Mouse (Mus musculus): ENCODE measurements around the gene Ank3.

Gene Ank3

GRCm38 (mm10) chr10:69962976-69963375, 564.4 kb downstream of the Ank3 start:
- no peak for DNase-seq (ENCODE audit: low read depth, low spot score)

GRCm38 (mm10) chr10:69964611-69965010, 566.0 kb downstream of the Ank3 start:
- DNase-seq (ENCODE audit: low read depth, low spot score) = no peak

- DNase-seq (ENCODE audit: low read depth, low spot score) = no peak
Observed at GRCm38 (mm10) chr10:69965085-69965484, 566.5 kb downstream of the Ank3 start.

- DNase-seq (ENCODE audit: low read depth, low spot score) = no peak
Observed at GRCm38 (mm10) chr10:69967994-69968393, 569.4 kb downstream of the Ank3 start.

GRCm38 (mm10) chr10:69979636-69980035, 581.1 kb downstream of the Ank3 start:
- DNase-seq (ENCODE audit: low read depth, low spot score) = no peak

- peak; percentile 38 for DNase-seq (ENCODE audit: low read depth, low spot score)
Observed at GRCm38 (mm10) chr10:69981386-69982097, 583.0 kb downstream of the Ank3 start.

- no peak for DNase-seq (ENCODE audit: low read depth, low spot score)
Observed at GRCm38 (mm10) chr10:69982701-69983100, 584.1 kb downstream of the Ank3 start.

- DNase-seq (ENCODE audit: low read depth, low spot score) = no peak
Observed at GRCm38 (mm10) chr10:69987496-69987895, 588.9 kb downstream of the Ank3 start.

- no peak for DNase-seq (ENCODE audit: low read depth, low spot score)
Observed at GRCm38 (mm10) chr10:69997082-69997481, 598.5 kb downstream of the Ank3 start.

- DNase-seq (ENCODE audit: low read depth, low spot score) = no peak
Observed at GRCm38 (mm10) chr10:70004058-70004457, 605.5 kb downstream of the Ank3 start.

GRCm38 (mm10) chr10:70004831-70005230, 606.3 kb downstream of the Ank3 start:
- DNase-seq (ENCODE audit: low read depth, low spot score) = no peak

- no peak for DNase-seq (ENCODE audit: low read depth, low spot score)
Observed at GRCm38 (mm10) chr10:70006380-70006779, 607.8 kb downstream of the Ank3 start.

GRCm38 (mm10) chr10:70011738-70012137, 613.2 kb downstream of the Ank3 start:
- no peak for DNase-seq (ENCODE audit: low read depth, low spot score)

- DNase-seq (ENCODE audit: low read depth, low spot score) = peak; percentile 29
Observed at GRCm38 (mm10) chr10:70013931-70014330, 615.4 kb downstream of the Ank3 start.

GRCm38 (mm10) chr10:70015201-70015600, 616.6 kb downstream of the Ank3 start:
- DNase-seq (ENCODE audit: low read depth, low spot score) = no peak

GRCm38 (mm10) chr10:70018691-70019090, 620.1 kb downstream of the Ank3 start:
- DNase-seq (ENCODE audit: low read depth, low spot score) = no peak

GRCm38 (mm10) chr10:70021667-70022066, 623.1 kb downstream of the Ank3 start:
- peak; percentile 33 for DNase-seq (ENCODE audit: low read depth, low spot score)

GRCm38 (mm10) chr10:70022596-70022995, 624.0 kb downstream of the Ank3 start:
- no peak for DNase-seq (ENCODE audit: low read depth, low spot score)

- no peak for DNase-seq (ENCODE audit: low read depth, low spot score)
Observed at GRCm38 (mm10) chr10:70023861-70024260, 625.3 kb downstream of the Ank3 start.

GRCm38 (mm10) chr10:70031942-70032341, 633.4 kb downstream of the Ank3 start:
- no peak for DNase-seq (ENCODE audit: low read depth, low spot score)

- DNase-seq (ENCODE audit: low read depth, low spot score) = no peak
Observed at GRCm38 (mm10) chr10:70032982-70033381, 634.4 kb downstream of the Ank3 start.

GRCm38 (mm10) chr10:70033856-70034255, 635.3 kb downstream of the Ank3 start:
- DNase-seq (ENCODE audit: low read depth, low spot score) = no peak

GRCm38 (mm10) chr10:70039871-70040291, 641.3 kb downstream of the Ank3 start:
- no peak for DNase-seq (ENCODE audit: low read depth, low spot score)

GRCm38 (mm10) chr10:70041562-70041961, 643.0 kb downstream of the Ank3 start:
- no peak for DNase-seq (ENCODE audit: low read depth, low spot score)

All from WW6 (cell line).